Mouse (Mus musculus): ENCODE measurements around the gene Mroh3. TPM values are rescaled to one million over a fixed set of nuclear protein-coding genes. Genes with fewer than 3 reads are reported as not detected.

The Mroh3 gene
- total and polyA plus RNA-seq, 3 experiments = not detected

GRCm38 (mm10) chr1:136259543-136259892 lies 46.9 kb upstream of the Mroh3 start:
- Histone ChIP-seq H3K79me2 (ENCODE audit: control insufficient read depth, insufficient read depth, low read length, poor library complexity) (no peaks in the 10 kb centered on the region), H3K27me3 (ENCODE audit: control insufficient read depth in 1 of 2, insufficient read depth in 2 of 2, low read length in 2 of 2) (no peaks in the 10 kb centered on the region), H3K4me3 (ENCODE audit: control insufficient read depth in 1 of 2, insufficient read depth in 1 of 2, low read depth in 2 of 2, low read length in 2 of 2) (no peak overlapping the region), H3K9ac (ENCODE audit: control insufficient read depth, low read depth, low read length, poor library complexity, severe bottlenecking) (no peak overlapping the region), H3K9me3 (replicated peaks; ENCODE audit: insufficient read depth, low read length) (no peaks in the 10 kb centered on the region), H3K36me3 (ENCODE audit: control insufficient read depth in 1 of 2, insufficient read depth in 2 of 2, low read length in 2 of 2) (peaks cover 0 to 10% of the 10 kb centered on the region in 2 experiments; a peak in 2 of 4 replicates), H3K27ac (ENCODE audit: control insufficient read depth, low read depth, low read length) (no peak overlapping the region), H3K4me1 (ENCODE audit: control insufficient read depth in 1 of 2, insufficient read depth in 2 of 2, low read length in 2 of 2) (peaks cover 4 to 12% of the 10 kb centered on the region in 2 experiments)
- DNase-seq (ENCODE audit: low read depth, low spot score) = no peak
- TF ChIP-seq MYC (IDR thresholded peaks at IDR 0.05; ENCODE audit: low read depth, low read length) (no peak), JUND (IDR thresholded peaks at IDR 0.05; ENCODE audit: low read depth, low read length) (no peak), CTCF (IDR thresholded peaks at IDR 0.05 in 2 of 3, conservative IDR thresholded peaks at IDR 0.05 in 1 of 3; ENCODE audit: control insufficient read depth in 1 of 3, insufficient read depth in 1 of 3, low read depth in 2 of 3, low read length in 3 of 3, poor library complexity in 1 of 3, severe bottlenecking in 1 of 3) (no peak), MAX (IDR thresholded peaks at IDR 0.05; ENCODE audit: low read length) (no peak), POLR2AphosphoS2 (IDR thresholded peaks at IDR 0.05; ENCODE audit: low read length) (no peak), ETS1 (IDR thresholded peaks at IDR 0.05; ENCODE audit: low read depth, low read length) (no peak), ELF1 (IDR thresholded peaks at IDR 0.05; ENCODE audit: low read depth, low read length) (no peak), MAZ (IDR thresholded peaks at IDR 0.05; ENCODE audit: low read depth, low read length) (no peak), MAFK (IDR thresholded peaks at IDR 0.05; ENCODE audit: borderline replicate concordance, low read depth, low read length) (no peak), MEF2A (IDR thresholded peaks at IDR 0.05; ENCODE audit: extremely low read depth, insufficient replicate concordance, low read depth, low read length, poor library complexity, severe bottlenecking) (no peak)

GRCm38 (mm10) chr1:136258495-136258894 lies 45.9 kb upstream of the Mroh3 start:
- no peak overlapping the region for H3K9ac ChIP-seq (ENCODE audit: control insufficient read depth, low read depth, low read length, poor library complexity, severe bottlenecking)
- H3K4me1 ChIP-seq (ENCODE audit: control insufficient read depth in 1 of 2, insufficient read depth in 2 of 2, low read length in 2 of 2) = peaks cover 9 to 15% of the 10 kb centered on the region in 2 experiments
- H3K4me3 ChIP-seq (ENCODE audit: control insufficient read depth in 1 of 2, insufficient read depth in 1 of 2, low read depth in 2 of 2, low read length in 2 of 2) = no peak overlapping the region
- H3K9me3 ChIP-seq (replicated peaks; ENCODE audit: insufficient read depth, low read length) = no peaks in the 10 kb centered on the region
- no peak for DNase-seq (ENCODE audit: low read depth, low spot score)
- peaks cover 0 to 14% of the 10 kb centered on the region in 2 experiments; a peak in 2 of 4 replicates for H3K36me3 ChIP-seq (ENCODE audit: control insufficient read depth in 1 of 2, insufficient read depth in 2 of 2, low read length in 2 of 2)
- TF ChIP-seq CHD1 (IDR thresholded peaks at IDR 0.05; ENCODE audit: low read depth, low read length) = no peak
- no peak for TF ChIP-seq JUND (IDR thresholded peaks at IDR 0.05; ENCODE audit: low read depth, low read length)
- no peak for TF ChIP-seq KAT2A (conservative IDR thresholded peaks at IDR 0.05; ENCODE audit: low read depth, low read length)
- no peak for TF ChIP-seq ZKSCAN1 (IDR thresholded peaks at IDR 0.05; ENCODE audit: low read depth, low read length)
- no peak for TF ChIP-seq CHD2 (IDR thresholded peaks at IDR 0.05; ENCODE audit: low read length)
- H3K27ac ChIP-seq (ENCODE audit: control insufficient read depth, low read depth, low read length) = no peak overlapping the region
- no peaks in the 10 kb centered on the region for H3K79me2 ChIP-seq (ENCODE audit: control insufficient read depth, insufficient read depth, low read length, poor library complexity)
- no peaks in the 10 kb centered on the region for H3K27me3 ChIP-seq (ENCODE audit: control insufficient read depth in 1 of 2, insufficient read depth in 2 of 2, low read length in 2 of 2)

DNA sequence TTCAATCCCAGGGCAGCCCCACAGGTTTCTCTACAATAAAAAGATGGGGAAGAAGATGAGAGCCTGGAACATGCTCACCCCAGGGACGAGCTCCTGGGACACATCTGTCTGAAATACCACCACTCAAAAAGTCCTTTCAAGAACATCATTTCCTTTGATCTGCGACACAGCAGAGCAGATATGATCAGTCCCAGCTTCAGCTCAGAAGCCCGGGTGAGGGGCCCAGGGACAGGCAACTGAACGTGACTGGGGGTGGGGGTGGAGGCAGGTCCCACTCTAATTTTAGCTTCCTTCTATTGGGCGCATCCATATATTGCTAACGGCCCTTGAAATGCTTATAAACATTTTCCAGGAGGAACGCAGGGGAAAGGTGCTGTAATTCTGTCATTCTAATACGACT lies 43.0 kb upstream of the Mroh3 start:
- Histone ChIP-seq H3K4me3 (ENCODE audit: control insufficient read depth in 1 of 2, insufficient read depth in 1 of 2, low read depth in 2 of 2, low read length in 2 of 2) (no peak overlapping the region), H3K9me3 (replicated peaks; ENCODE audit: insufficient read depth, low read length) (no peaks in the 10 kb centered on the region), H3K36me3 (ENCODE audit: control insufficient read depth in 1 of 2, insufficient read depth in 2 of 2, low read length in 2 of 2) (peaks cover 0 to 15% of the 10 kb centered on the region in 2 experiments; a peak in 2 of 4 replicates), H3K27me3 (ENCODE audit: control insufficient read depth in 1 of 2, insufficient read depth in 2 of 2, low read length in 2 of 2) (no peaks in the 10 kb centered on the region), H3K4me1 (ENCODE audit: control insufficient read depth in 1 of 2, insufficient read depth in 2 of 2, low read length in 2 of 2) (peaks cover 9 to 18% of the 10 kb centered on the region in 2 experiments), H3K27ac (ENCODE audit: control insufficient read depth, low read depth, low read length) (no peak overlapping the region), H3K79me2 (ENCODE audit: control insufficient read depth, insufficient read depth, low read length, poor library complexity) (no peaks in the 10 kb centered on the region), H3K9ac (ENCODE audit: control insufficient read depth, low read depth, low read length, poor library complexity, severe bottlenecking) (no peak overlapping the region; the same call in 1 of the 2 replicates)
- no peak for DNase-seq (ENCODE audit: low read depth, low spot score)
- TF ChIP-seq CHD1 (IDR thresholded peaks at IDR 0.05; ENCODE audit: low read depth, low read length) (no peak), ZNF384 (IDR thresholded peaks at IDR 0.05; ENCODE audit: low read depth, low read length) (no peak), TCF12 (IDR thresholded peaks at IDR 0.05; ENCODE audit: low read depth, low read length) (no peak), RAD21 (IDR thresholded peaks at IDR 0.05; ENCODE audit: low read depth, low read length) (no peak), MXI1 (IDR thresholded peaks at IDR 0.05; ENCODE audit: low read depth, low read length) (no peak), NRF1 (IDR thresholded peaks at IDR 0.05; ENCODE audit: insufficient read depth, low read depth, low read length, poor library complexity, severe bottlenecking) (no peak), USF1 (IDR thresholded peaks at IDR 0.05; ENCODE audit: low read depth, low read length) (no peak), RCOR1 (IDR thresholded peaks at IDR 0.05; ENCODE audit: low read depth, low read length) (no peak), E2F4 (IDR thresholded peaks at IDR 0.05; ENCODE audit: borderline replicate concordance, low read depth, low read length) (no peak), BHLHE40 (IDR thresholded peaks at IDR 0.05; ENCODE audit: borderline replicate concordance, low read depth, low read length) (no peak), EP300 (IDR thresholded peaks at IDR 0.05; ENCODE audit: low read depth in 1 of 2, low read length in 2 of 2) (no peak), NELFE (IDR thresholded peaks at IDR 0.05; ENCODE audit: low read depth, low read length) (no peak), KAT2A (conservative IDR thresholded peaks at IDR 0.05; ENCODE audit: low read depth, low read length) (no peak), MYB (IDR thresholded peaks at IDR 0.05; ENCODE audit: low read depth, low read length) (no peak), SIN3A (IDR thresholded peaks at IDR 0.05; ENCODE audit: low read length) (no peak), MAZ (IDR thresholded peaks at IDR 0.05; ENCODE audit: low read depth, low read length) (no peak)
